Mouse (Mus musculus): Measurements from ENCODE around the gene Cd2bp2.

Cd2bp2 gene

DNA sequence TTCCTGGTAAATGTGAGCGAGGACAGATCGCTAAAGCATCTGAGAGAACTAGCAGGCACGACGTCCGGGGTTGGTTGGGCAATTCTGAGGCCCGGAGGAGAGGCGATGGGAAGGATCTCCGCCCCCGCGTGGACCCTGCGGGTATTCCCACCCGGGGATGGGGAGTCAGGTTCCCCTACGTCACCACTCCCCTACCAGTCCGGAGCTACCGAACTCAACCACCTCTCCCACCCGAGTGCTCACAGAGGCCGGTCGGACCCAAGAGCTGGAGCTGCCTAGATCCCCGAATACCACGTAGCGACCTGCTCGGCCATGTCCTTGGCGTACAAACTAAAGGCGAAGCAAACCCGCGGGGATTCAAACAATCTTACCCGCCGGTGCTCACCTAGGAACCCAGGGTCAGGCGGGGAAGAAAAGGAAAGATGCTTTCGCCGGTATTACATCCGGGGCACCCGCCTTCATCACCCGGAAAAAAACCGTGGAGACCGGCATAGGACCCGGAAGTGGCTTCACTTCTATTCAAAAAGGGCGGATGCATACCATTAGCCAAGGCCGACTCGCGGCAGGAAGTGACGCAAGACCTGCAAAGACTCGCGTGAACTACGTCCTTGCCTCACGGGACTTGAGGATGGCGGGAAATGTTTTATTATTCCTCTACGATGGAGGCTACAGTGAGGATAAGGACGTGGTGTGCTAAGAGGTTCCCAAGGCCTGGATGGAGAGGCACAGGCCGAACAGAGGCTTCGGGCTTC lies at the start of gene Cd2bp2:
Gene Cd2bp2 (minus strand): TSS at position 507 of the 752 bp plus-strand sequence.
- peak; percentile 96 to 97 for DNase-seq (ENCODE audit: low spot score in 2 of 2)

- DNase-seq (ENCODE audit: low spot score in 2 of 2), result no peak
Observed at GRCm38 (mm10) chr7:127244658-127245510, 49.0 kb upstream of the Cd2bp2 start.

GRCm38 (mm10) chr7:127243870-127244657 lies 48.2 kb upstream of the Cd2bp2 start, which contains the start of gene Zfp771:
Zfp771 (plus strand) TSS chr7:127244274.
- peak; percentile 78 to 93 for DNase-seq (ENCODE audit: low spot score in 2 of 2)

GRCm38 (mm10) chr7:127243361-127243867 lies 47.6 kb upstream of the Cd2bp2 start:
- no peak for DNase-seq (ENCODE audit: low spot score in 2 of 2)

DNA sequence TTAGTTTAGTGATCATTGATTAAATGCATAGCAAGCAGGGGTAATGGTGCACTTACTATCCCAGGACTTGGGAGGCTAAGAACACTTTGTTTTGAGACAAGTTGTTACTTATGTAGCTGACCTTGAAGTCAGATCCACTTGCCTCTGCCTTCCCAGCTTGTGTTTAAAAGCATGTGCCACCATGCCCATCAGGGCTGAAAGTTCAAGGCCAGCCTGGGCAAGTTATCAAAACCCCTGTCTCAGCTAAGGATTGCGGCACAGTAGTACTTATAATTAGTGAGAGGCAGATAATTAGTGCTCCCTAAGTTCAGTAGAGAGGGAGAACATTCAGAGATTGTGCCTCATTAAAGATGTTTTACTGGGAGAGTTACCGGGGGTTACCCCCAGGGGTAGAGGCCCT lies 38.9 kb upstream of the Cd2bp2 start:
- DNase-seq (ENCODE audit: low spot score in 2 of 2), result no peak

DNA sequence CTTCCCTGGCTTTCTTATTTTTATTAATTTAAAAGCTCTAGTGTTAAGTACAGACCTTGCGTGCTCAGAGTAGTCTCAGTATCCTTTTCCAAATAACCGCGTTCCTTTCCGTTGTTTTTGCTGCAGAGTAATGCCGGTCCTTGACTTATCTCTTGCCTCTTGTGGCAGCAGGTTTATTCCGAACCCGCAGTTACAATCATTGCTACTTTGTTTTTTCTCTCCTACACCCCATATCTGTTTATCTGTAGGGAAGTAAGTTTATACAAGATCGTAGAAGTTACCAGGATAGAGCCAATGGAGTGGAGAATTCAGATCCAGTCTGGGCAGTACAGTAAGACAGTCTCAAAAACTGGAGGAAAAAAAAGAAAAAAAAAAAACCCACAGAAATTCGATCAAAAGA lies 37.9 kb upstream of the Cd2bp2 start:
- no peak for DNase-seq (ENCODE audit: low spot score in 2 of 2)

DNA sequence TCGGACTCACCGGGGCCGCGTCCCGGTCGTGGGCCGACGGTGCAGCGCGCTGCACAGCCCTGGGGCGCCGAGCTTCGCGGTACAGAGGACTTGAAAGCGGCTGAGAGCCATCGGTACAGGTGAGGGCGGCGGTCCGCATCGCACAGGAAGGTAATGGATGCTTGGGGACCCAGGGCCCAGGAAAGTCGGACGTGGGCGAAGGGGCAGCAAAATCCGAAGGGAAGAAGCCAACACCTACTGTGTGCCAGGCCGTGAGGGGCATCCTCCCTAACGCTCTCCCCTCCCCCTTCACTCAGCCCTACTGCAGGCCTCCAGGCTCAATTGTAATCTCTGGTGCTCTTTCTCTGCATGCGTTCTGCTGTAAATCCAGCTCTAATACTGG lies 37.5 kb upstream of the Cd2bp2 start:
- DNase-seq (ENCODE audit: low spot score in 2 of 2), result no peak

GRCm38 (mm10) chr7:127232622-127233367 lies 36.9 kb upstream of the Cd2bp2 start, which contains the start of the genes Zfp553 and Sept1:
Zfp553 (plus strand) TSS chr7:127233061.
Sept1 (minus strand) TSS chr7:127233130.
- DNase-seq (ENCODE audit: low spot score in 2 of 2), result peak in 1 of 2 experiments; percentile 71

- DNase-seq (ENCODE audit: low spot score in 2 of 2), result no peak
Observed at GRCm38 (mm10) chr7:127231826-127232621, 36.2 kb upstream of the Cd2bp2 start.

DNA sequence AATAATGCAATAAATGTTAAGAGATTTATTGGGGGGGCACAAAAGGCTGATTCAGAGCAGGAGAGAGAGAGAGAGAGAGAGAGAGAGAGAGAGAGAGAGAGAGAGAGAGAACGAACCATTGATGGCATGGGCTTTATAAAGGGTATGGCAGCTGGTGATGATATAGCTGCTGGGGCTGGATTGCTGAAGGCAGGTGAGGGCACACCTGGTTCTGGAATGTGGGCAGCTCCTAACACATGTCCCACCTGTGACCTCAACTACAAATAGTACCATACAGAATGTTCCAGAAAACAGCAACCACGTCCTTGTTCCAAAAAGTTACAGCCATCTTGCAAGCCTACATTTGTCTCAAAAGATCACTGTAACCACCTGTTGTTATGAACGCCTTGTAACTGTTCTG lies 35.5 kb upstream of the Cd2bp2 start:
- DNase-seq (ENCODE audit: low spot score in 2 of 2), result no peak

GRCm38 (mm10) chr7:127228615-127229303 lies 32.9 kb upstream of the Cd2bp2 start:
- peak in 1 of 2 experiments; percentile 85 for DNase-seq (ENCODE audit: low spot score in 2 of 2)

DNA sequence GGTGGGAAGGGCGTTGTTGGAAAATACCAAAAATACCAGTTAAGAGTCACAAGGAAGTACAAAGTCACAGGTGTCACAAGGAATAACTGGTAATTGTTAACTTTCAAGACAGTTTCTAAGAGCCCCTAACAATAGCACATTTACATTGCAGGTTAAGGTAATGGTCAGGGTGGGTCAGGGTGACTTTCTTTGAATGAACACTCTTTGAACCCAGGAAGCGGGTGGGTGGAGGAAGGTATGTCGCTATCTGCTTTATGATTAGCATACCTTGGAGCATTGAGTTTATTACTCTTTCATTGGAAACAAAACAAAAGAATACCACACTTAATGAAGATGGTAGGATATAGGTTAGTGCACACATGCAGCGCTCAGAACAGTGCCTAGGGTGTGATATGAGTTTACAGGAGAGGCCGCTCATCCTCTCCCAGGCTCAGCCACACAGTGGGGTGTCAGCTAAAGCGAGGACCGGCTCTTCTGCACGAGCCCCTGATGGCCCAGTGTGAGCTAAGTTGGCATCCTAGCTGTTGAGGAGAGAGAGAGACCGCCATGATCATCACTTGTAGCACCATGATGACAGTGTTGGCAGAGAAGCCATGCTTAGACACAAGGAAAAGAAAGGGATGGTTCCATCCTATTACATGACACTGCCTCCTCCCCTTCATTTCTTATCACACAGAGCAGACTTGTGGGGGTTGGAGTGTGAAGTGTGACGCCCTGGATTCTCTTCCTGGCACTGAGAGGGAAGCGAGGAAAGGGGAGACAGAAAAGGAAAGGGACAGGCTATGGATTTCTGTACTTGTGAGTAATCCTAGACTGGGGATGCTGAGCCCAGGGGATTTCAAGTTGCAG lies 29.5 kb upstream of the Cd2bp2 start:
- DNase-seq (ENCODE audit: low spot score in 2 of 2), result no peak

GRCm38 (mm10) chr7:127224616-127225015 lies 28.8 kb upstream of the Cd2bp2 start:
- no peak for DNase-seq (ENCODE audit: low spot score in 2 of 2)

GRCm38 (mm10) chr7:127223515-127224478 lies 27.9 kb upstream of the Cd2bp2 start:
- DNase-seq (ENCODE audit: low spot score in 2 of 2), result no peak

GRCm38 (mm10) chr7:127223106-127223505 lies 27.3 kb upstream of the Cd2bp2 start:
- DNase-seq (ENCODE audit: low spot score in 2 of 2), result no peak

DNA sequence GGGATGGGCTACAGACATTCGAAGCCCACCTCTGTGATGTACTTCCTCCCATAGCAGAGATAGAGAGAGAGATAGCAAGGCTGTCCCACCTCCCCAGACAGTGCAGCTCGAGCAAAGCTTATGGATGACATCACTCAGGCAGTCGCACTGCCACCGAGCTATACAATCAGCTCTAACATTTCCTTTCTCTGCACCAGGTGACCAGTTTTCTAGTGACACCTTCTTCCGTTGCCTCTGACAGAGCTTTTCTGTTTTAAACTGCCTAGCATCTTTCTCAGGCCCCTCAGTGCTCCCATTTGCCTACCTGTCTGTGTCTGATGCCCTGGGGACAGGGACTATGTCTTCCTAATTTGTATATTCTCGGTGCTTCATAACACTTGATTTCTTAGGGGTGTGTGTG lies 24.6 kb upstream of the Cd2bp2 start:
- no peak for DNase-seq (ENCODE audit: low spot score in 2 of 2)

GRCm38 (mm10) chr7:127218670-127219069 lies 22.8 kb upstream of the Cd2bp2 start:
- DNase-seq (ENCODE audit: low spot score in 2 of 2), result no peak
